Mouse (Mus musculus): ENCODE measurements around the gene Map2k5. TPM values are rescaled to one million over a fixed set of nuclear protein-coding genes. Genes with fewer than 3 reads are reported as not detected.

Map2k5 gene
- total RNA-seq, 2 experiments from 2014 or later: 30.4 to 33.6 TPM

DNA sequence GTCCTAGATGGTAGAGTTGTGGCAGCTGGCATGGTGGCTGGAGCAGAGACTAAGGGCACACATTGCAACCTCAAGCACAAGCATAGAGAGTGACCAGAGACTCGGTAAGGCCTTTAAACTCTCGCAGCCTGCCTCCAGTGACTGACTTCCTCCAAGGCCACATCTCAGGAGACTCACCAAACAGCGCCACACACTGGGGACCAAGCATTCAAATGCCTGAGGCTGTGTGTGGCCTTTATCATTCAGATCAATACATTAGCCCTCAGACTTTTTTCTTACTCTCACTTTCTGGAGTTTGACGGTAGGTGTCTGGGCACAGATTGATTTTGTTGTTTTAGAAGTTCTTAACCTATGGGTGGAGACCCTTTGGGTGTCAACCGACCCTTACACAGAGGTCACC lies 259.3 kb downstream of the Map2k5 start:
- intact Hi-C loops (cut with DNase I): no loop called here

More for the DNA sequence above, 259.3 kb downstream of the Map2k5 start:
- DNase-seq (ENCODE audit: extremely low spot score in 1 of 2, low spot score in 2 of 2): no peak

Other genes with a start within 250 kb of the Map2k5 start
- gene Skor1, start 228.9 kb downstream of the Map2k5 start, total RNA-seq (2021): under 1 TPM; 0.18 to 0.39 TPM
- 10 to 100 TPM; 26.2 to 26.7 TPM for gene 2300009A05Rik, start 21.3 kb upstream of the Map2k5 start, total RNA-seq (2021)
- not detected for gene Iqch, start 224.6 kb upstream of the Map2k5 start, total RNA-seq (2021)
- gene Aagab, start 224.8 kb upstream of the Map2k5 start, total RNA-seq (2021): 10 to 100 TPM; 47.9 to 56.2 TPM